Mouse (Mus musculus) Patski (cell line): ENCODE data around the gene Tceal5. TPM values are rescaled to one million over a fixed set of nuclear protein-coding genes. Genes with fewer than 3 reads are reported as not detected.
A peak's percentile ranks its signal among the peaks of the same experiment; 100 is the strongest.

Experiments used
- ATAC-seq: fragments of 100-300 bp; one replicate; pipeline ENCODE4 v1.8.0; 2021
- CTCF ChIA-PET: fragments of 350-600 bp; sonication (Branson Sonifier 250); formaldehyde crosslinking; loops from one replicate; lab custom pipeline; 2022; ENCODE audit warnings: inconsistent platforms; lab: Charles Lee
- POLR2A ChIA-PET: fragments of 350-600 bp; sonication (Branson Sonifier 250); formaldehyde crosslinking; loops from one replicate; lab custom pipeline; 2022; ENCODE audit warnings: antibody characterized with exemption, inconsistent platforms; lab: Charles Lee
- DNase-seq: peaks from one replicate; pipeline ENCODE4 v3.0.0-alpha.2; 2011; ENCODE audit warnings: low read depth, low spot score
- H3K27me3 ChIP-seq: fragments of 371-371 bp; one replicate; pipeline ENCODE4 v1.5.1; 2021
- CTCF ChIP-seq: fragments of 100-300 bp; IDR thresholded peaks from one replicate; pipeline ENCODE4 v1.5.1; 2021
- in situ Hi-C: fragments of 300-500 bp; cut with MboI; formaldehyde crosslinking; loops from 3 replicates; pipeline ENCODE4 v1.11.1; 2018; ENCODE audit warnings: low pct_unique_long_range_greater_than_20kb, mixed read lengths
- polyA plus RNA-seq: library from polyadenylated mRNA; unstranded; gene quantifications from one replicate; pipeline ENCODE4 v1.2.3, GENCODE M21; 2021

Tceal5 gene
- polyA plus RNA-seq, 1 experiment from 2014 or later, result not detected

- ATAC-seq (peak; percentile 95), DNase-seq (peak; percentile 25)
- in situ Hi-C loops, result no loop called here
- ChIA-PET CTCF (interaction anchor here (0.7 to 1.2 kb wide), 2 partner anchors 12 to 26 kb away, joined by 3 read pairs; no protein-coding TSS in a partner anchor), POLR2A (interaction anchor here (0.6 kb wide), 1 partner anchor 65 kb away, joined by 3 read pairs; no protein-coding TSS in a partner anchor)
- no peak for TF ChIP-seq CTCF
- H3K27me3 ChIP-seq, result peaks cover 18% of the 10 kb centered on the region
Measured at GRCm38 (mm10) chrX:136172118-136172551, 31.5 kb downstream of the Tceal5 start, which contains the start of gene Tceal8. Gene Tceal8, minus strand, starts transcription at chrX:136172342.

GRCm38 (mm10) chrX:136171189-136172117 is 32.2 kb downstream of the Tceal5 start:
- ChIA-PET POLR2A (no interaction called here), CTCF (interaction anchor here (1.2 kb wide), 1 partner anchor 13 kb away, joined by 3 read pairs; no protein-coding TSS in a partner anchor)
- DNase-seq (peak; percentile 19), ATAC-seq (peak; percentile 40)
- no peak for TF ChIP-seq CTCF
- H3K27me3 ChIP-seq, result peaks cover 18% of the 10 kb centered on the region
- in situ Hi-C loops, result no loop called here

- no peak for ATAC-seq
- DNase-seq, result no peak
- ChIA-PET CTCF (no interaction called here), POLR2A (no interaction called here)
- peaks cover 18% of the 10 kb centered on the region for H3K27me3 ChIP-seq
- in situ Hi-C loops, result no loop called here
- no peak for TF ChIP-seq CTCF
Measured at GRCm38 (mm10) chrX:136170625-136171024, 33.1 kb downstream of the Tceal5 start.

Other genes starting within 250 kb of the Tceal5 start
- 2.8 TPM for gene Arxes2, start 210.1 kb downstream of the Tceal5 start, polyA plus RNA-seq
- gene Arxes1, start 170.5 kb downstream of the Tceal5 start, polyA plus RNA-seq, result 0.68 TPM
- 0.27 TPM for gene Bex2, start 135.6 kb downstream of the Tceal5 start, polyA plus RNA-seq
- not detected for gene Nxf3, start 118.6 kb downstream of the Tceal5 start, polyA plus RNA-seq
- gene Bex4, start 64.9 kb downstream of the Tceal5 start, polyA plus RNA-seq, result not detected
- gene Tceal8, start 31.5 kb downstream of the Tceal5 start, polyA plus RNA-seq, result 64.6 TPM
- gene Tceal7, start 10.9 kb upstream of the Tceal5 start, polyA plus RNA-seq, result not detected
- 0.86 TPM for gene Bex1, start 11.6 kb upstream of the Tceal5 start, polyA plus RNA-seq
- gene Tceal9, start 41.2 kb upstream of the Tceal5 start, polyA plus RNA-seq, result 401 TPM
- 454 TPM for gene Bex3, start 66.4 kb upstream of the Tceal5 start, polyA plus RNA-seq